ENCODE assay signal across 15 mouse cellular contexts in genomic region chr6:146247906-146248305, GRCm38 (mm10).
"Had no signal": no experiment of that assay in that cellular context is flagged by ENCODE, and none has a peak within 500 bp of the region (broad histone marks: within the 10 kb centered on the region; RNA-seq: fewer than 3 reads in every experiment).

No protein-coding gene starts in this region.

- H3K4me2 ChIP-seq: limb, embryonic 12.5 days; lung, embryonic 15.5 days; midbrain, embryonic 12.5 days; neural tube, embryonic 13.5 days had no signal

- ATAC-seq: midbrain, embryonic 16.5 days had no signal

- H3K4me3 ChIP-seq: limb, embryonic 12.5 days; lung, embryonic 15.5 days; midbrain, embryonic 12.5 days; neural tube, embryonic 13.5 days had no signal

- H3K27ac ChIP-seq: limb, embryonic 12.5 days; lung, embryonic 15.5 days; macrophage; midbrain, embryonic 12.5 days; neural tube, embryonic 13.5 days had no signal

- DNase-seq: kidney, adult 2 months; kidney, postnatal 25 days; layer of hippocampus, adult 9-11 months; lung, postnatal 14 days; retina, postnatal 1 day; right cerebral cortex, postnatal 4 days; spleen, adult 18-20 months; thymus, adult 18-20 months; thymus, postnatal 14 days had no signal

- H3K4me1 ChIP-seq: limb, embryonic 12.5 days; lung, embryonic 15.5 days; midbrain, embryonic 12.5 days; neural tube, embryonic 13.5 days had no signal

- H3K9me3 ChIP-seq: limb, embryonic 12.5 days; lung, embryonic 15.5 days; midbrain, embryonic 12.5 days had no signal

- H3K36me3 ChIP-seq: limb, embryonic 12.5 days; lung, embryonic 15.5 days; midbrain, embryonic 12.5 days; neural tube, embryonic 13.5 days had no signal

- H3K9ac ChIP-seq: limb, embryonic 12.5 days; lung, embryonic 15.5 days; midbrain, embryonic 12.5 days; neural tube, embryonic 13.5 days had no signal

- H3K27me3 ChIP-seq: limb, embryonic 12.5 days; lung, embryonic 15.5 days; midbrain, embryonic 12.5 days; neural tube, embryonic 13.5 days had no signal
